Mouse (Mus musculus) bone marrow macrophage, adult 2 months (primary cell): ENCODE measurements at regions not wholly inside any gene's neighbourhood (a gene's known extent, or its start where the extent isn't known, plus 50 kb on each side); places are given as distances from the start of the nearest gene placed in this dataset.

Experiments
- H3K27ac ChIP-seq: 2 replicates; pipeline ENCODE4 v1.5.1; 2012; ENCODE audit warnings: low read depth, low read length; ENCODE audit not compliant: insufficient read depth
- H3K4me1 ChIP-seq: 2 replicates; pipeline ENCODE4 v1.6.1; 2012; ENCODE audit warnings: low read length; ENCODE audit not compliant: control insufficient read depth, insufficient read depth
- H3K4me3 ChIP-seq: 2 replicates; pipeline ENCODE4 v1.5.1; 2012; ENCODE audit warnings: mild to moderate bottlenecking, low read length, moderate library complexity; ENCODE audit not compliant: insufficient read depth
- CTCF ChIP-seq: IDR thresholded peaks from 2 replicates; pipeline ENCODE4 v1.5.1; 2012; ENCODE audit warnings: low read depth, mild to moderate bottlenecking, low read length, moderate library complexity
- POLR2A ChIP-seq: IDR thresholded peaks from 2 replicates; pipeline ENCODE4 v1.6.1; 2012; ENCODE audit warnings: mild to moderate bottlenecking, low read depth, low read length, borderline replicate concordance

DNA sequence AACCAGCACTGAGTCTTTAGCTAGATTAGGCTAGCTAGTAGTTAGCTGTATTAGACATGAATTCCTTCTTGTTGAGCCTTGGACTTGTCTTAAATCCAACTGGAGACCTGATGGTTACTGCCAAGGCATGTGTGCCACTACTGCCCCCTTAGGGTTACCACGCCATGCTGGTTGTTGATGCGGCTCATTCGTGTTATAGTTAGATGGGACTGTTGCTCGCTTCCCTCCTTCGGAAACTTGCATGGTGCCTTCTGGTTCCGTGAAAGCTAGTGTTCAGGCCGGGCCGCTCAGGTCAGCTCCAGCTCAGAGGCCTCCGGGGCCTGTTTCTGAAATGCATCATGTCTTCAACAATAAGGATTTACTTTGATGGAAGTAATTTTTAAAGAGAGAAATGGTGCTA is 79.6 kb downstream of the Pttg1 start:
- H3K4me3 ChIP-seq = no peak overlapping the region
- TF ChIP-seq CTCF (no peak), POLR2A (no peak)
- peaks cover 24% of the 10 kb centered on the region for H3K4me1 ChIP-seq
- H3K27ac ChIP-seq = no peak overlapping the region

DNA sequence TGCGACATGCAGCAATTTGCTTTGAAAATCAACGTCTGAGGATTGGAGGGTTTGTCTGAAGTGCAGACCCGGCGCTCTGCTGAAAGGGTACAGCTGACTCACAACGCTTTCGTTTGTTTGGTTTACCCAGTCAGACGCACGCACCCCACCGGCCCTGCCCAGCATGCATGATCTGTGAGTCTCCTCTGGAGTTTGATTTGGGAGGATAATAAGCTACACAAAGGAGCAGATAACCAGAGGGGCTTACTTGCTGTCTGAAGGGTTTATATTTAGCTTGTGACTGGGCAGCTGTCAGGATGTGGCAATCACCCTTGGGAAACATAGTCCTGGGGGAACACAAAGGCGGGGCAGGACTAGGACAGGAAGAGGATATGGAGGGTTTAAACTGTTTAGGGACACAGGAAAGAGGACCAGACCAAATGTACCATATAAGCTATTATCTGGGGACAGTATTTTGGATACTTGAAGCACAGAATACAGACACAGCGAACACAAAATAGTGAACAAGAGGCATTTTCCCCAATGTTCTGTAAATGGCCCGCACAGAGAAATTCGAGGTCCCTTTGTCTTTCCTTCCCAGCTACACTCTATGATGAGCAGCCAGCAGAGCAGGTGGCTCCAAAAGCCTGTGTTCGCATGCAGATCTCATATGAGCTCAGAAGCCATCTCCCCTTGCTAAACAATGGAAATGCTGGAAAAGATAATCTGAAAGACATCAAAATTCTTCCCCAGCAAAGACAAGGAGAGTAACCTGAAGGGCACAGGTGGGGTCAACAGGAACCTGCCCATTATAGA is 81.1 kb downstream of the Pttg1 start:
- H3K4me3 ChIP-seq = no peak overlapping the region
- TF ChIP-seq CTCF (no peak), POLR2A (no peak)
- H3K27ac ChIP-seq = no peak overlapping the region
- peaks cover 18% of the 10 kb centered on the region for H3K4me1 ChIP-seq

DNA sequence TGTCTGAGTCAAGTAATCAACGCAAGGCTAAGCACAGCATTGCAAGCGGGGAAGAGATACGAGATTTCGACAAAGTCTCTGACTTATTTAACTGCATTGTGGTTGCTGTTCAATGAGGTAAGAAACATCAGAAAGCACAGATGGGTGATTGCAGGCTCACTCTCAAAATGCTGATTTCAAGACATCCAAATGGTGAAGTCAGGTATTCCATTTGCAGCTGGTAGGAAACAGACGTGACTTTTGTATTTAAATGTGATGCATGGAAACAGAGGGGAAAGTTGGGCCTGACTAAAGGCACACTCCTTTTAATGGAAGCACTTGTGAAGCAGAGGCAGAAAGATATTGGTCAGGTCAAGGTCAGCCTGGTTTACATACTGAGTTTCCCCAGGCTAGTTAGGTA is 82.5 kb downstream of the Pttg1 start:
- no peak overlapping the region for H3K4me3 ChIP-seq
- H3K27ac ChIP-seq = no peak overlapping the region
- TF ChIP-seq CTCF (no peak), POLR2A (no peak)
- H3K4me1 ChIP-seq = peaks cover 12% of the 10 kb centered on the region

DNA sequence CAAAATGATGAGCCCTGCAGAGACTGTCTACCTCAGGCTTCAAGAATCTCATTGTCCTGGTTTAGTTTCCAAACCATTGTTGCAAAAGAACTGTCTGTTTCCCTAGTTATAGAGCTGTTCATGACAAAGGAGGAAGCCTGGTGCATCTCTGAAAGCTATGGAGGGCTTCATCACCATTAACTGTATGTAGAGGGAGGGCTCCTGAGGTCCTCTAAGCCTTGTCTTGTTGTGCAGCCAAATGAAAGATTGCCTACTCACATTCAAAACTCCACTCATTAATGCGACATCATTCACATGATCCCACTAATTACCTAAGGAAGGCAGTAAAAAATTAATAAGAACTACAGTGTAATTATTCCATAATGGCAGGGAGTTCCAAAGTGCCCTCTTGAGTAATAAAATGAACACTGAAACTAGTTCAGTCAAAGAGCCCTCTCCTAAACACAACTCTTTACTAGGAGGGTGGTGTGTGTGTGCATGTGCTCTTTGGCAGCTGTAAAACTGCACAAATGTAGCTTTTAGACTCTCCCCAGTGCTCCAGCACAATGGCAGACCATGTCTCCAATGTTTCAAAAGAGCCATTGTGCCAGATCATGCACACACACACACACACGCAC is 87.6 kb downstream of the Pttg1 start:
- Histone ChIP-seq H3K4me3 (no peak overlapping the region), H3K27ac (no peak overlapping the region), H3K4me1 (no peaks in the 10 kb centered on the region)
- TF ChIP-seq CTCF (no peak), POLR2A (no peak)

DNA sequence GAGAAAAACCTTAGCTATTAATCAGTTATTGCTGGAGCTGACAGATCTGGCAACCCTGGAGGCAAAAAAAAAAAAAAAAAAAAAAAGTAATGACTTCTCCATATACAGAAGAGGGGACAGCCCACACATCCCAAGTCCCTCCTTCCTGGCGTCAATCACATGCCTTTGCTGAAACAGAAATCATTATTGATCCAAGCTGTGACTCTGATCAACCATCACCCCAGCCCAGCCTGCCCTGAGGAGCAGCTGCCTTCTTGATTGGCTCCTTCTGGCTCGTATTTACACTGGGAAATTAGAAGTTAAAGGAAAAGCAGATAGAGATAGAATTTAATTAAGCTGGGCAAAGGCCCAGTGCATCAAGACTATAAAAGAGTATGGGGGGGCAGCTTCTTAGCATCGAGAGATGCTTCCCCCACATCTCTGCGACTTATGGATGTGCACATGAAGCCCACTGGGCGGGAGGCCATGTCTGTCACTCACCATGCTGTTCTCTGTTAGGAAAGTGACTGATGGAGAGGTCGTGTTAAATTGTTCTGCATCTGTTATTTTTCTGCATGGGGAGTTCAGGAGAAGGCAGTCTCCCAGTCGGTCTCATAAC is 90.3 kb downstream of the Pttg1 start:
- H3K27ac ChIP-seq = no peak overlapping the region
- no peaks in the 10 kb centered on the region for H3K4me1 ChIP-seq
- no peak overlapping the region for H3K4me3 ChIP-seq
- no peak for TF ChIP-seq CTCF

DNA sequence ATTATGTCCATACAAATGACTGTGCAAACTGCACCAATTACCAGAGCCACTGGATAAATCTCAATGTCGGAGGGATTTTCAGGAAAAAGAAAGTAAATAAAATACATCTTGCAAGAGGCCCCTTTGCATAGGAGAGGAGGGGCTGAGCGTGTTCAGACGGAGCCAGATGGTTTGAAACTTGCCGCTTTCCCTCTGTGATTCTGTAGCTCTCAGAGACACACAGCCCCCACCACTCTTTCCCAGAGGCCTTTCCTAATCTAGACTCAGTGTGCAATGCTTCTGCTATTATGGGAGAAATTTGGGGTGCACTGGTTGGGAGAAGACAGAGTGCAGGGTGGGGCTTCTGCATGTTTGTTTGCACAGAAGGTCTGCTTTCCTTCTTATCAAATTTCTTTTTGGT is 92.5 kb downstream of the Pttg1 start:
- no peak for TF ChIP-seq POLR2A
- no peak for TF ChIP-seq CTCF
- H3K4me3 ChIP-seq = no peak overlapping the region
- H3K4me1 ChIP-seq = no peaks in the 10 kb centered on the region
- no peak overlapping the region for H3K27ac ChIP-seq

DNA sequence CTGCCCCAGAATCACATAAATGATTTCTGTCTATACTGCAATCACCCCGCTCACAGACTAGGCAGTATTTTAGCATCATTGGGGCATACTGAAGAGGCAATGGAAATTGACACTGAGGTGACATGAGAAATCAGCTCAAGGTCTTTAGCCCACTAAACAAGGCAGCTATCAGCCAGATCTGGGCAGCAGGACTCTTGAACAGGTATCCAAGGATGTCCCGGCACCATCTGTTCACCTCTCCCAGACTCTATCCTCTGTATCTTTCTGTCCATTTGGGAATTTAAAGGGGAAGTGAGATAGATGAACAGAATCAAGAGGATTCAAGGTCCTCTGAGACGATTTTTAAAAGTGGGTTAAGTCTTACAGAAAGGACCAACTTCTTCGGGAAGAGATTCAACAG is 112.1 kb downstream of the Pttg1 start:
- H3K4me3 ChIP-seq = no peak overlapping the region
- H3K4me1 ChIP-seq = no peaks in the 10 kb centered on the region
- no peak overlapping the region for H3K27ac ChIP-seq
- TF ChIP-seq POLR2A (no peak), CTCF (no peak)
